Mouse (Mus musculus) heart, adult 9 months (tissue): ENCODE data around the gene Rpgrip1l.
A peak's percentile ranks its signal among the peaks of the same experiment; 100 is the strongest.

Experiments used
- DNase-seq, 2 experiments: peaks; one replicate each; pipeline ENCODE4 v3.0.0; 2022; ENCODE audit warnings: low spot score in 2 of 2

Rpgrip1l gene

DNA sequence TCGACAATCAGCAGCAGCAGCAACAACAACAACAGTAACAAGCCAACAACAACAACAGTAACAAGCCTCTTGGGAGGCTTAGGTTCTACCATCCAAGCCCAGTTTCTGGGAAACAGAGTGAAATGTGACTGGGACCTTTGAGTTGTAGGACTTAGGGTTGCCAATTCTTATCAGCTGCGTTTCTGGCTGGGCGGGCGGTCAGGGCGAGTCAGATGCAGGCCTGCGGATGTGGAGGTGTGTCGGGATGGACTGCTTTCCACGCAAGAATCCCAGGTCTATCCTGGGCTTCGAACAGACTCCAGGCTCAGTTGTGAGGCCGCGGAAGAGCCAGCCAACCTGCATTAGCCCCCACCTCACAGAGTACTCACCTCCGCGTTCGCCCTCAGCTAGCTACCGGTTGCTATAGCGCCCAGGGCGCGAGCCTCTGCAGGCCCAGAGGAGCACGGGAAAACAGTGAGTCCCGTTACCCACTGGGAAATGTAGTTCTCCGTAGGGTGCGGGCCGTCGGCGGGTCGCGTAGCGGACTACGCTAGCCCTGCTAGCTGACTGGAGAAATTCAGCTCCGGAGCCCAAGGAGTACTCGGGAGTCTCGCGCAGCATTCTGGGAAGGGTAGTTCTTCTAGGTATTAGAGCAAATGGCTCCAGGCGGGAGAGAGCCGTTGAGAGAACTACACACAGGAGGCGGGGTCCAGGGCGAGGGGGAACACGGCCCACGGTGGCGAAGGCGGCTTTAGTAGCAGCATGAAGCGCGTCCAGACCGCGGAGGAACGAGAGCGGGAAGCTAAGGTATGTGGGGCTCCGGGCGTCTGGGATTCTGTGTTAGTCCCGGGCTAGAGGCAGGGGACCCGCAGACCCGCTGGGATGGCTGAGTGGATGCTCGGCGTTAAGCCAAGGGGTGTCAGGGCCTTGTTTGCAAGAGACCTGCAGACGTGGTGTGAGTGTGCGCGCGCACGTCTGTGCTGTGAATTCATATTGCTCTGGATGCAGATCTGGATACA lies at the start of gene Rpgrip1l, which contains the start of gene Fto:
TSS of gene Rpgrip1l (minus strand) at position 428 of the 998 bp plus-strand sequence.
TSS of gene Fto (plus strand) at position 691 of the 998 bp plus-strand sequence.
- DNase-seq = peak; percentile 98

GRCm38 (mm10) chr8:91360644-91361357 lies 47.7 kb upstream of the Rpgrip1l start:
- DNase-seq = no peak

GRCm38 (mm10) chr8:91359511-91359910 lies 46.4 kb upstream of the Rpgrip1l start:
- no peak for DNase-seq

- DNase-seq = no peak
Observed at GRCm38 (mm10) chr8:91358016-91358415, 45.0 kb upstream of the Rpgrip1l start.

DNA sequence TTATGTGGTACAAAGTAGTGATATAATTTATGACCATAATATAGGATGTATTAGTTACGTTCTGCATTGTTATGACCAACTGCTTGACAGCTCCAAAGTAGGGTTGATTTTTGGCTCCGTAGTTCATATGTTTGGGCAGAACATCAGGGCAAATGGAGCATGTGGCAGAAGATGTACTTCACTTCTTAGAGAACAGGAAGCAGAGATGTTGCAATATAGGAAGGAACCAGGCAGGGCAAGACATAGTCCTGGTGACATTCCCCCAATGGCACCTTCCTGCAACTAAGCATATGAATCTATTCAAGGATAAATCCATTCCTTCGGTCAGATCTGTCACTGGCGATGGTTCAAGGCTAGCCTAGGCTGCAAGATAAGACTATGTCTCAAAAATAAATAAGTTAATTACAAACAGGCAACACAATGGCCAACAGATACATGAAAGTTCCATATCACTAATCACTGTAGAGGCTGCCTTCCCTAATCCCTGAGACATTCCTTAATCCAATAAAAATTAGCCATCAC lies 44.5 kb upstream of the Rpgrip1l start:
- DNase-seq = no peak

DNA sequence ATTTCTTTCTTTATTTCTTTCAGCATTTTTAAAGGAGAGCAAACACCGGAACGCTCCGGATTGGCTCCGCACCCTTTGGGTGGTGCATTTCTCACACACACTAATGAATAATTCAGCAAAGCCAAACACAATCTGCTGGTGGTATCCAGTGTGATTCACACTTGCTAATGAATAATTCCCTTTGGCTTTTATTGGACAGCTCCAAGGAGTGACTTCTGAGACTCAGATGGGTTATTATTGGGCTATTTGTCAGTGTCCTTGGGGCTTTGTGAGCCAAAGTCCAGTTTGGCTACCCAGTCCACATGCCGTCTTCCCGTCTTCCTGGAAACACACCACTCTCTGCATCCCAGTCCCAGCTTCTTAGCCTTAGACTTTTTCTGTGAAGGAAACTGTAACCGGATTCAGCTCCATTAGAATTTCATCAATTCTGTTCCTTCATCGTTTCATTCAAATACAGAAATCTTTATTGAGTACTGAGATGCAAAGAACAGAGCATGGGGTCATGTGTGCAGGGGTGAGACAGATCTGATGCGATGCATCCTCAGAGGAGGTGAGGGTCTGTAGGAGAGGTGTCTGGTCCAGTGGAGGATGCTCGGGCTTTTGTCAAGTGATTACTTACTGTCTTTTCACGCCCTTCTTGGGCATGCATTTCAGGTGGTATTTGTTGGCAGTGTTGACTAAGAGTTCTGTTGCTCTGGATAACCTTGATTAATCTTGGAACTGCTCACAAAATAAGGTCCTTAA lies 43.1 kb upstream of the Rpgrip1l start:
- DNase-seq = no peak

GRCm38 (mm10) chr8:91355301-91355905 lies 42.3 kb upstream of the Rpgrip1l start:
- DNase-seq = no peak

GRCm38 (mm10) chr8:91353907-91354306 lies 40.8 kb upstream of the Rpgrip1l start:
- DNase-seq = no peak

- DNase-seq = no peak
Observed at GRCm38 (mm10) chr8:91353062-91353461, 40.0 kb upstream of the Rpgrip1l start.

DNA sequence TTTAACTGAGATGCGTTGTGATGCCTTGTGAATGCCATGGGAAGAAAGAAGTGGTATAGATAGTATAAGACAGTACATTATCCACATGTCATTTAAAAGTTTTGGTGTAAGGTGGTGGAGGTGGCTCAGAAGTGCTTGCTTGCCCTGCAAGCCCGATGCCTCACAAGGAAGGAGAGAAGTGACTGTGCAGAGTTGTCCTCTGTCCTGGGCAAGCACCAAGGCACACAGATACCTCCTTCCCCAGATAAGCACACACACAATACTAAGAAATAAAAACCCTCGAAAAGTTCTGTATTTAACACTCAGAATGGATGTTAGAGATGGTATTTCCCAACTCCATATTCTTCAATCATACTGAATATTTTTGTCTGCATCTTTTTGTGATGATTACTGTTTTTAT lies 39.5 kb upstream of the Rpgrip1l start:
- DNase-seq = no peak

GRCm38 (mm10) chr8:91350628-91351027 lies 37.6 kb upstream of the Rpgrip1l start:
- DNase-seq = no peak

- no peak for DNase-seq
Observed at GRCm38 (mm10) chr8:91349816-91350215, 36.8 kb upstream of the Rpgrip1l start.

GRCm38 (mm10) chr8:91347595-91347994 lies 34.5 kb upstream of the Rpgrip1l start:
- DNase-seq = no peak

DNA sequence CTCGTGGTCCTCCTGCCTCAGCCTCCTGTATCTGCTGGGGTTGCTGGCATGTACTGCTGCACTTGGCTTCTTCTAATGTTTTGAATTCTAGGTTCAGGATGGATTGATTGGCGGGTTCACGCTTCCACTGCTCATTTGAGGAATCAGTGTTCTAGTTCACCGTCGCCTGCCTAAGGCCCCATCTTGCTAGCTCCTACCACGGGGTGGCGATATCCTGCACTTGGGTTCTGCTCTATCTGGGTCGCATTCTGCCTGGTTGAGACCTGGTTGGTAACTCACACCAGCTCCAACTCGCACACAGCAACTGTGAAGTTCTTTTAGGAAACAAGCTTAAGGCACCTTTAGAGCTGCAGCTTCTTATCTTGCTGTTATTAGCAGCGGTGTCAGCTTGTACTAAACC lies 34.1 kb upstream of the Rpgrip1l start:
- no peak for DNase-seq

DNA sequence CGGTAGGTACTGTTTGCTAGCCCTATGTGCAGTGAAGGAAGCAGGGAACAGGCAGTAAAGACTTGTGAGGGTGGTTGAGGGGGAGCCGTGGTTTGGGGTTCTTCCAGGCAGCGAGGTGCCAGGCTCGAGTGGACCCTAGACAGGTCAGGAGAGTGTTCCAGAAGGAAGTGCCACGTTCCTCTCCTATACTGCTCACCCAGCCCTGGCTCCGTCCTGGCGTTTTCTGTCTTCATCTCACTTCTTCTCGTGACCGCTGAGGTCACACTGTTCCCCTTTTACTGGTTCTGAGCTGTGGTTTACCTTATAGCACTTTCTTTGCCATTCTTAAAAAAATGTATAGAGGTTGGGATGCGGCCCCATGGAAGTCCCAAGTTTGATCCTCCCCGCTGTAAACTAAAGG lies 31.6 kb upstream of the Rpgrip1l start:
- no peak for DNase-seq

- no peak for DNase-seq
Observed at GRCm38 (mm10) chr8:91342798-91343197, 29.7 kb upstream of the Rpgrip1l start.

DNA sequence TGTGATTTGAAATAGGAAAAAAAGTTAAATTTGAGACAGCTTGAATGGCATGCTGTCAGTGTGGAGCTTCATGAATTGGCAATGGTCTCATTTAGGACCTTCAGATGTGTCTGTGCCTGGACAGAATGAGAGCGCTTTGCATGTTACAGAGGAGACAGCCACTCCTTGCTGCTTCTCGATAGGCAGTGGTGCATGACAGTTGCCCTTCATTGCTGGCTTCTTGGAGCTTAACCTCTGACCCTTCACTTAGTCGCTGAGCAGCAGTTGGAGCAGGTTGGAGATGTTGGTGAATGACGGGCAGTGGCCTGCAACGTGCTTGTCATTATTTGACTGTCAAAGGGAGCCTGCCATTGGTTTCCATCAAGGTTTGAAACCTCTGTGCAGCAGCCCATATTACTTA lies 29.1 kb upstream of the Rpgrip1l start:
- no peak for DNase-seq

DNA sequence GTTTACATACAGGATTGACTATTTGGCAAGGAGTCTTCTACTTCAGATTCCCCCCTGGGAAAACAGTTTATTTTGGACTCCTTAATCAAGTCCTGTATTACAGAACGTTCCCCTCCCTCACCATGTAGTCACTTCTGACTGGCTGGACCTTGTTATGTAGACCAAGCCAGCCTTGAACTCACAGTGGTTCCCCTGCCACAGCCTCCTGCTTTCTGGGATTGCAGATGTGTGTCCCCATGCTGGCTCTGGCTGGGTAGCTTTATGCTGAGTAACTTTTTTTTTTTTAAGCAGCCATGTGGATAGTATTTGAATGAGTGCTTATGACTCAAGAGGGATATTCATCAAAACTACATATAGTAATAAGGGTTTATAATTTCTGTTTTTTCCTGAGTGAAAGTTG lies 27.7 kb upstream of the Rpgrip1l start:
- no peak for DNase-seq

GRCm38 (mm10) chr8:91339651-91340050 lies 26.6 kb upstream of the Rpgrip1l start:
- no peak for DNase-seq

DNA sequence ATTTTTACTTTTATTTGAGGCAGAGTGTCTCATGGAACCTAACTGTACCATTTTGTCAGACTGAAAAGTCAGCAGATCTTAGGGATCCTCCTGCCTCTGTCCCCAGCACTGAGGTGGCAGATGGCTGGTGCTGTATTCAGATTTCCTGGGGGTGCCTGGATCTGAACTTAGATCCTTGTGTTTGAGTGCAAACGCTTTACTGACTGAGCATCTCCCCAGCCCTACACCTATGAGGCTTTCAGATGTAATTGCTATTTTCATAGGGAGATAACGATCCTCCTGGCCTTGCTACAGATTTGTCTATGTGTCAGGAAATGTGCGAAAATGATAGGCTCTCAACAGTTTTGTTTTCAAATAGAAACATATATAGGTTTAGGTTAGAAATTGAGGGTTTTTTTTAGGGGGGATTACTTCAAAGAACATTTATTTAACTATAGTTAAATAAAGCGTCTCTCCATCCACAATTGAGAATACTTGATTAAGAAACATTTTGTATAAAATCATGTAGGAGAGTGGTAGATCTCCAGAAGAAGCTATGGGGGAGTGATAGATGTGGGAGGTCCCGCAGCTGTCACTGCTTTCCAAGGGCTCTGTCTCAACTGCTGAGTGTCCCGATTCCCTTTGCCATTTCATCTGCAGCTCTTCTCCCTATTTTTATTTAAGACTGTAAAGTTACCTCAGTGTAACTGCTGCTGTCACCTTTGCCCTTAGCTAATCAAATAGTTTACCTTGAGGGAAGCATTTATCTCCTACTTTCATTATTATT lies 25.5 kb upstream of the Rpgrip1l start:
- no peak for DNase-seq

DNA sequence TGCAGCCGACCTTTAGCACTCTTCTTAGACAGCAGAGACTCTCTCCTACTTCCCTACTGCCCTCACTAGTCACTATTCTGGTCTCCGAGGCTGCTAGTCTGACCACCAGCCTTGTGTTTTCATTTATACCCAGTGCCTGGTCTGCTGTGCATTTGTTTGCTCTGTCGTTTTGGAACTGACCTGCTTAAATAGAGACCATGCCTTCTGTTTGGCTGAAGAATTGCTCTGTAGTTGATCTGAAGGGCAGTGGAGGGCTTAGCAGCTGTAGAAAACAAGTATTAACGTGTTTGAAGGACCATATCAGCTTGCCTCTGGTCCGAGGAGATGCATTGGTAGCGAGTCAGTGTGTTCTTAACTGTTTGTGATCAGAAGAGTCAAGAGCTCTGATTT lies 16.4 kb upstream of the Rpgrip1l start:
- no peak for DNase-seq
